Mouse (Mus musculus): ENCODE measurements around the gene Gm21748.
"Not testable (repeated sequence)": the region's sequence is repeated elsewhere in the genome, so short reads cannot be mapped to it uniquely, and the experiment has no call there.

The Gm21748 gene

GRCm38 (mm10) chrY:90839077-90839476 lies at the start of gene Gm21748:
TSS of gene Gm21748 (minus strand) at chrY:90839177.
- not testable (repeated sequence) for DNase-seq (ENCODE audit: low spot score in 2 of 2)
